Mouse (Mus musculus): ENCODE measurements around the gene Ctu2. TPM values are rescaled to one million over a fixed set of nuclear protein-coding genes. Genes with fewer than 3 reads are reported as not detected.
A peak's percentile ranks its signal among the peaks of the same experiment; 100 is the strongest.

Gene Ctu2
- polyA plus RNA-seq, 1 experiment from 2014 or later: 56.2 TPM

DNA sequence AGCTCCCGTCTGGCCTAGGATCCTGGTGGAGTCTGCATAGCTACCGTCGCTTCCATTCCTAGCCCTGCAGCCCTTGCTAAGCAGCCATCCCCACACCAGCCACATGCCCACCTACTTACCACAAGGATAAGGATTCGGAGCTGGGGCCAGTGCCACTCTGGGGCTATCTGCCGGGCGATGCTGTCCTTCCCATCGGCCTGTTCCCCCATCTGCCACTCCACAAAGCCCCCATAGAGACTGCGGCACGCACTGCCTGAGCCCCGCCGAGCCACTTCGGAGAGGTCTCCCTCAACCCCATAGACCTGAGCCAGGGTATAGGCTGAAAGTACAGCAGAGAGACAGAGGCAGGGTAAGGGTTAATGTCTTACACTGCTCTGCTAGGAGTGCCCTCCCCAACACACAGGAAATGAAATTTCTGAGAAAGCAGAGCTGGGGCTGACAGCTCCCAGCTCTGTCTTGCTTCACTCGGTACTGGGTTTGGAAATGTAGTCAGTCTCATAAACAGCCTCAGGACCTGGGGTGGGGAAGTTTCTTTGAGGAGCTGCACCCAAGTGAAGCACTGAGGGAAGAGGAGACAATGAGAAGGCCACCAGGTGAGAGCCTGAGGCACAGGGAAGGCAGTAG, 38.1 kb upstream of the Ctu2 start:
- Histone ChIP-seq H3K9me3 (ENCODE audit: low read depth, low read length) (no peaks in the 10 kb centered on the region), H3K27ac (ENCODE audit: low read depth) (no peak overlapping the region; the same call in 1 of the 2 replicates), H3K27me3 (ENCODE audit: insufficient read depth, low read length) (no peaks in the 10 kb centered on the region), H3K4me3 (ENCODE audit: low read depth, low read length) (no peak overlapping the region), H3K36me3 (ENCODE audit: insufficient read depth) (peaks cover 37% of the 10 kb centered on the region), H3K4me2 (peak overlapping the region; percentile 16; the same call in 1 of the 2 replicates), H3K9ac (no peak overlapping the region; the same call in 1 of the 2 replicates), H3K4me1 (ENCODE audit: insufficient read depth) (0 out of 2 replicates have a peak, but pooled peaks cover 3% of the 10 kb centered on the region)
- DNase-seq (peak; percentile 50), ATAC-seq (ENCODE audit: insufficient read depth) (no peak)
- 79% methylated on average over 13 of the region's 13 CpGs for WGBS
- TF ChIP-seq CTCF (IDR thresholded peaks at IDR 0.05; ENCODE audit: low read depth): no peak

DNA sequence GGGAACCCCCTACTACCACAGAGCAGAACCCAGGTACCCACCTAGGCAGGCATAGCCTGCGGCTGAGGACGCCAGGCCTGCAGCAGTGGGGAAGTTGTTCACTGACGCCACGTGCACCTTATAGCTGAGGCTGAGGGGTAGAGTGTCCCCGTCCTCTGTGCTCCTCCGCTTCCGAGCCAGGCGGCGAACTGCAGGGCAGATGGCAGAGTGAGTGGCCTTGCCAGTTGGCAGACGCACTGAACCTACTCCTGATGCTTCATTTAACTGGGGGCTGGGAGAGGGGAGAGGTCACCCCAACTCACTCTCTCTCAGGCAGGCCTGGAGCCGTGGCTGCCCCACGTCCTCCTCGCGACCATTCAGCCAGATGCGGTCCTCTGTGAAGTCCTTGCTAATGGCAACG, 36.6 kb upstream of the Ctu2 start:
- peaks cover 36% of the 10 kb centered on the region for H3K36me3 ChIP-seq (ENCODE audit: insufficient read depth)
- no peak overlapping the region for H3K4me3 ChIP-seq (ENCODE audit: low read depth, low read length)
- WGBS: 96% methylated on average over 16 of the region's 16 CpGs
- ATAC-seq (ENCODE audit: insufficient read depth) (no peak), DNase-seq (no peak)
- no peak overlapping the region for H3K4me2 ChIP-seq
- H3K9ac ChIP-seq: no peak overlapping the region
- H3K4me1 ChIP-seq (ENCODE audit: insufficient read depth): 0 out of 2 replicates have a peak, but pooled peaks cover 3% of the 10 kb centered on the region
- H3K27me3 ChIP-seq (ENCODE audit: insufficient read depth, low read length): no peaks in the 10 kb centered on the region
- no peak overlapping the region for H3K27ac ChIP-seq (ENCODE audit: low read depth)
- no peak for TF ChIP-seq CTCF (IDR thresholded peaks at IDR 0.05; ENCODE audit: low read depth)
- H3K9me3 ChIP-seq (ENCODE audit: low read depth, low read length): no peaks in the 10 kb centered on the region

- ATAC-seq (ENCODE audit: insufficient read depth): no peak
- Histone ChIP-seq H3K27me3 (ENCODE audit: insufficient read depth, low read length) (no peaks in the 10 kb centered on the region), H3K36me3 (ENCODE audit: insufficient read depth) (peaks cover 21% of the 10 kb centered on the region), H3K4me3 (ENCODE audit: low read depth, low read length) (no peak overlapping the region), H3K9ac (no peak overlapping the region), H3K4me1 (ENCODE audit: insufficient read depth) (peaks cover 10% of the 10 kb centered on the region; the same call in 1 of the 2 replicates), H3K27ac (ENCODE audit: low read depth) (no peak overlapping the region), H3K4me2 (no peak overlapping the region), H3K9me3 (ENCODE audit: low read depth, low read length) (no peaks in the 10 kb centered on the region)
- 90% methylated on average over 1 of the region's 1 CpGs for WGBS
- TF ChIP-seq CTCF (IDR thresholded peaks at IDR 0.05; ENCODE audit: low read depth): no peak
- DNase-seq: no peak
Observed at GRCm38 (mm10) chr8:122441326-122441725, 34.6 kb upstream of the Ctu2 start.

- H3K27me3 ChIP-seq (ENCODE audit: insufficient read depth, low read length): no peaks in the 10 kb centered on the region
- DNase-seq (no peak), ATAC-seq (ENCODE audit: insufficient read depth) (no peak)
- H3K9me3 ChIP-seq (ENCODE audit: low read depth, low read length): no peaks in the 10 kb centered on the region
- H3K9ac ChIP-seq: peak overlapping the region; percentile 67
- peak overlapping the region; percentile 64 for H3K4me3 ChIP-seq (ENCODE audit: low read depth, low read length)
- no peak for TF ChIP-seq CTCF (IDR thresholded peaks at IDR 0.05; ENCODE audit: low read depth)
- H3K27ac ChIP-seq (ENCODE audit: low read depth): 0 out of 2 replicates have a peak overlapping the region, but pooled peaks have one; percentile 63
- peaks cover 11% of the 10 kb centered on the region; the same call in 1 of the 2 replicates for H3K36me3 ChIP-seq (ENCODE audit: insufficient read depth)
- WGBS: 18% methylated on average over 7 of the region's 7 CpGs
- peak overlapping the region; percentile 98 for H3K4me2 ChIP-seq
- peaks cover 10% of the 10 kb centered on the region; the same call in 1 of the 2 replicates for H3K4me1 ChIP-seq (ENCODE audit: insufficient read depth)
Observed at GRCm38 (mm10) chr8:122442356-122442755, 33.6 kb upstream of the Ctu2 start.

DNA sequence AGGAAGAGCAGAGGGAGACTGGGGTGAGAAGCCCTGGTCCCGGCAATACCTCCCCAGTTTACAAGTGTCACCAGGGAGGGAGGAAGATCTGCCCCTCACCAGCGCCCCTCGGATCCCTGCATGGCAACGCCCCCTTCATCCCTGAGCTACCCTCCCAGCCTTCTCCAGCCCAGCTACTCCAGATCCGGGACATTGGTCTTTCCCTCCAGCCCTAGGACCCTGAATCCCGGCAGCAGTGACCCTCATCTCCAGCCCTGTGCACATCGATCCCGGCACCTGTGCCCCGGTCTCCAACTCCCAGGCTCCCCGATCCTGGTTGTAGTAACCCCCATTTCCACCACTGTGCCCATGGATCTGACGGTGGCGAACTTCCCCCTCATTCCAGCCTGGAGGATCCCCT, 33.2 kb upstream of the Ctu2 start:
- Histone ChIP-seq H3K4me2 (peak overlapping the region; percentile 98), H3K9ac (peak overlapping the region; percentile 67), H3K4me3 (ENCODE audit: low read depth, low read length) (peak overlapping the region; percentile 64), H3K36me3 (ENCODE audit: insufficient read depth) (peaks cover 9% of the 10 kb centered on the region; the same call in 1 of the 2 replicates), H3K9me3 (ENCODE audit: low read depth, low read length) (no peaks in the 10 kb centered on the region), H3K4me1 (ENCODE audit: insufficient read depth) (peaks cover 10% of the 10 kb centered on the region; the same call in 1 of the 2 replicates), H3K27ac (ENCODE audit: low read depth) (peak overlapping the region; percentile 63; the same call in 1 of the 2 replicates), H3K27me3 (ENCODE audit: insufficient read depth, low read length) (no peaks in the 10 kb centered on the region)
- 0% methylated on average over 12 of the region's 12 CpGs for WGBS
- DNase-seq (no peak), ATAC-seq (ENCODE audit: insufficient read depth) (peak; percentile 3; the same call in 1 of the 2 replicates)
- no peak for TF ChIP-seq CTCF (IDR thresholded peaks at IDR 0.05; ENCODE audit: low read depth)

DNA sequence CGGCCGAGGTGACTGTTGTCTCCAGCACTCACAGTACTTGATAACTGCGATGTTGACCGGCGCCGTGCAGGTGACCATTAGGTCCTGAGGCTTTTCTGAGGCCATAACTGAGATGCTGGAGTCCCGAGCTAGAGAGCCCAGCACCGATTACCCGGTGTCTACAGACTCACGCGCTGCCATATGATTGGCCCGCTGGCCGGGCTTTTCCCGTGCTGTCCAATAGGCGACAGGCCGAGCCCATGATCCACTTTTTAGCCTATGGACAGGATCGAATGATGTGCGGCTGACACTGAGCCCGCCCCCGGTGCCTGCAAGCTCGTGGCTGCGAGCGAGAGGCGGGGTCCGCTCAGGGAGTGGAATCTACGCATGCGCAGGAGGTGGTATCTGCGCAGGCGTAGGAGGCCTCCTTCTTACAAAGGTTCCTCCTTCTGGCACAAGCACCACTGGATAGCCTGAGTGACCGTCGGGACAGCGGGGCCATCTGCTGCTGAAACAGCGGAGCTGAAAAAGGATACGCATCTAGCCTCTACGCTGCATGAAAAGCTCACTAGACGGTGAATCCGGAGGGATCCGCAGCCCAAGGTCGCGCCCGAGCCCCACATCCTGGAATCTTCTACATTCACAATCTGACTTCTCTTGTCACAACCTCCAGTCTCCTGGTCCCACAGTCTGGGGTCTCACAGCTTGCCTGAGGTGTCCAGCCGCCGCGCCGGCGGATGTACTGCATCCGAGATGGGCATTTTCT, 32.5 kb upstream of the Ctu2 start, which contains the start of gene Mvd:
Mvd (minus strand) TSS at position 161 of the 745 bp plus-strand sequence.
- H3K27ac ChIP-seq (ENCODE audit: low read depth): peak within 1 kb of the TSS; percentile 97
- ATAC-seq (ENCODE audit: insufficient read depth): peak; percentile 98
- TF ChIP-seq CTCF (IDR thresholded peaks at IDR 0.05; ENCODE audit: low read depth): peak; percentile 46
- under 1% methylated on average over 47 of the region's 47 CpGs for WGBS
- no peaks in the 10 kb centered on the region for H3K9me3 ChIP-seq (ENCODE audit: low read depth, low read length)
- peak; percentile 100 for DNase-seq
- peak within 1 kb of the TSS; percentile 64 for H3K4me3 ChIP-seq (ENCODE audit: low read depth, low read length)
- peaks cover 10% of the 10 kb centered on the region; the same call in 1 of the 2 replicates for H3K4me1 ChIP-seq (ENCODE audit: insufficient read depth)
- no peaks in the 10 kb centered on the region for H3K27me3 ChIP-seq (ENCODE audit: insufficient read depth, low read length)
- H3K4me2 ChIP-seq: peak within 1 kb of the TSS; percentile 98
- peak within 1 kb of the TSS; percentile 71 for H3K9ac ChIP-seq
- peaks cover 9% of the 10 kb centered on the region; the same call in 1 of the 2 replicates for H3K36me3 ChIP-seq (ENCODE audit: insufficient read depth)
